10 mouse cellular contexts compared by ENCODE assay signal in the genomic region with DNA sequence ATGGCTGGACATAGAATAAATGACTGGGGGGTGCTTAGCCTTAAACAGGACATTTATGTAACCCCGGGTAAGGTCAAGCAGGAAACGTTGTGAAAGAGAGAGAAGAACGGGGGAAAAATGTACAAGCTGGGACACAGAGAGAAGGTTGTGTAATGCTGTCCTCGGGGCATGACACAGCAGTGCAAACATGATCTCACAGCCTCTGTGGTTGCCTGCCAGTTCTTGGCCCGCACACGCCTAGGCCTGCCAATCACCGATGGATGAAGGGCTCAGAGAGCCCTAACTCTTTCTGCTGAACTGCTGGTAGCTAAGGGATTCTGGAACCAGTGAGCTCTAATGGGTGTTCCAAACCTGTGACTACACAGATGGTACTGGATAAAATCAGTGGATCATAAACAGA.
A peak's percentile ranks its signal among the peaks of the same experiment; 100 is the strongest.
DNase-seq lines count a peak whose midpoint lies in the region; ATAC-seq and TF ChIP-seq lines count a peak whose summit lies in the region.
"Had no signal": no experiment of that assay in that cellular context is flagged by ENCODE, and none has a peak within 500 bp of the region (broad histone marks: within the 10 kb centered on the region; RNA-seq: fewer than 3 reads in every experiment).

No protein-coding gene starts in this region.

- no peaks in the 10 kb centered on the region for H3K4me1 ChIP-seq in embryonic facial prominence, embryonic 15.5 days
- 0 out of 2 replicates have a peak, but pooled peaks cover 7% of the 10 kb centered on the region for H3K4me1 ChIP-seq in liver, embryonic 15.5 days (replicated peaks)
- H3K4me1 ChIP-seq in stomach, postnatal 0 days (replicated peaks; ENCODE audit: control insufficient read depth, insufficient read depth), result no peaks in the 10 kb centered on the region
- H3K4me1 ChIP-seq in hindbrain, embryonic 12.5 days, result no peaks in the 10 kb centered on the region
- H3K4me1 ChIP-seq in midbrain, embryonic 10.5 days, result no peaks in the 10 kb centered on the region
- H3K4me1 ChIP-seq: limb, embryonic 12.5 days had no signal

- no peak overlapping the region for H3K9ac ChIP-seq in embryonic facial prominence, embryonic 15.5 days
- no peak overlapping the region for H3K9ac ChIP-seq in liver, embryonic 15.5 days
- H3K9ac ChIP-seq in stomach, postnatal 0 days (ENCODE audit: low read length), result no peak overlapping the region
- no peak overlapping the region for H3K9ac ChIP-seq in hindbrain, embryonic 12.5 days
- H3K9ac ChIP-seq: limb, embryonic 12.5 days had no signal

- no peaks in the 10 kb centered on the region for H3K9me3 ChIP-seq in embryonic facial prominence, embryonic 15.5 days (replicated peaks)
- no peaks in the 10 kb centered on the region for H3K9me3 ChIP-seq in liver, embryonic 15.5 days (replicated peaks)
- H3K9me3 ChIP-seq in stomach, postnatal 0 days (ENCODE audit: control insufficient read depth, low read length), result no peaks in the 10 kb centered on the region
- H3K9me3 ChIP-seq in hindbrain, embryonic 12.5 days (replicated peaks), result no peaks in the 10 kb centered on the region
- no peaks in the 10 kb centered on the region for H3K9me3 ChIP-seq in midbrain, embryonic 10.5 days (replicated peaks)
- H3K9me3 ChIP-seq: limb, embryonic 12.5 days had no signal

- DNase-seq in layer of hippocampus, adult 2 months (ENCODE audit: low spot score in 2 of 2), result no peak
- no peak for DNase-seq in layer of hippocampus, adult 9-10 months (ENCODE audit: low spot score)
- no peak for DNase-seq in stomach, postnatal 0 days (ENCODE audit: low spot score)
- DNase-seq in midbrain, embryonic 10.5 days (ENCODE audit: low spot score), result no peak
- no peak for DNase-seq in heart, adult 9 months (ENCODE audit: low spot score in 2 of 2)
- DNase-seq: retina, postnatal 1 day had no signal

- peak; percentile 54; the same call in 1 of the 2 replicates for ATAC-seq in embryonic facial prominence, embryonic 15.5 days (ENCODE audit: insufficient number of reproducible peaks, low FRiP score, low TSS enrichment, low read depth)
- peak; percentile 98 for ATAC-seq in liver, embryonic 15.5 days (ENCODE audit: insufficient read depth)
- peak; percentile 83 for ATAC-seq in stomach, postnatal 0 days (ENCODE audit: low FRiP score, low TSS enrichment)
- no peak for ATAC-seq in hindbrain, embryonic 12.5 days (ENCODE audit: low FRiP score)

- no peak overlapping the region for H3K4me2 ChIP-seq in embryonic facial prominence, embryonic 15.5 days (replicated peaks)
- H3K4me2 ChIP-seq in liver, embryonic 15.5 days, result no peak overlapping the region
- no peak overlapping the region for H3K4me2 ChIP-seq in stomach, postnatal 0 days (replicated peaks; ENCODE audit: low read depth)
- H3K4me2 ChIP-seq in hindbrain, embryonic 12.5 days (replicated peaks), result no peak overlapping the region
- H3K4me2 ChIP-seq: limb, embryonic 12.5 days had no signal

- 49% methylated on average over 7 of the region's 7 CpGs for WGBS in embryonic facial prominence, embryonic 15.5 days
- WGBS in liver, embryonic 15.5 days (ENCODE audit: insufficient replicate concordance), result 27% methylated on average over 7 of the region's 7 CpGs
- 52% methylated on average over 7 of the region's 7 CpGs for WGBS in stomach, postnatal 0 days
- WGBS in hindbrain, embryonic 12.5 days, result 86% methylated on average over 7 of the region's 7 CpGs
- 88% methylated on average over 7 of the region's 7 CpGs for WGBS in midbrain, embryonic 10.5 days

- TF ChIP-seq CTCF in layer of hippocampus, adult 2 months (conservative IDR thresholded peaks at IDR 0.05), result no peak
- TF ChIP-seq CTCF in stomach, postnatal 0 days (IDR thresholded peaks at IDR 0.05; ENCODE audit: low read depth), result no peak

- no peak for TF ChIP-seq EP300 in stomach, postnatal 0 days (optimal IDR thresholded peaks at IDR 0.05)

- H3K4me3 ChIP-seq in layer of hippocampus, adult 2 months, result no peak overlapping the region
- H3K4me3 ChIP-seq in embryonic facial prominence, embryonic 15.5 days (replicated peaks), result no peak overlapping the region
- H3K4me3 ChIP-seq in liver, embryonic 15.5 days (replicated peaks), result no peak overlapping the region
- no peak overlapping the region for H3K4me3 ChIP-seq in stomach, postnatal 0 days (ENCODE audit: low read depth, low read length)
- no peak overlapping the region for H3K4me3 ChIP-seq in hindbrain, embryonic 12.5 days
- no peak overlapping the region for H3K4me3 ChIP-seq in midbrain, embryonic 10.5 days
- H3K4me3 ChIP-seq: limb, embryonic 12.5 days had no signal

- no peaks in the 10 kb centered on the region for H3K36me3 ChIP-seq in embryonic facial prominence, embryonic 15.5 days
- no peaks in the 10 kb centered on the region for H3K36me3 ChIP-seq in liver, embryonic 15.5 days (replicated peaks)
- H3K36me3 ChIP-seq in stomach, postnatal 0 days (ENCODE audit: control insufficient read depth, insufficient read depth, low read length), result no peaks in the 10 kb centered on the region
- no peaks in the 10 kb centered on the region for H3K36me3 ChIP-seq in hindbrain, embryonic 12.5 days
- no peaks in the 10 kb centered on the region for H3K36me3 ChIP-seq in midbrain, embryonic 10.5 days
- H3K36me3 ChIP-seq: limb, embryonic 12.5 days had no signal

- H3K27me3 ChIP-seq in embryonic facial prominence, embryonic 15.5 days, result no peaks in the 10 kb centered on the region
- no peaks in the 10 kb centered on the region for H3K27me3 ChIP-seq in liver, embryonic 15.5 days
- H3K27me3 ChIP-seq in stomach, postnatal 0 days (ENCODE audit: control insufficient read depth, insufficient read depth, low read length), result no peaks in the 10 kb centered on the region
- no peaks in the 10 kb centered on the region for H3K27me3 ChIP-seq in hindbrain, embryonic 12.5 days
- H3K27me3 ChIP-seq in midbrain, embryonic 10.5 days (ENCODE audit: low read depth, poor library complexity, severe bottlenecking), result no peaks in the 10 kb centered on the region
- H3K27me3 ChIP-seq: limb, embryonic 12.5 days had no signal

- H3K27ac ChIP-seq in layer of hippocampus, adult 2 months, result 0 out of 2 replicates have a peak overlapping the region, but pooled peaks have one; percentile 32
- no peak overlapping the region for H3K27ac ChIP-seq in embryonic facial prominence, embryonic 15.5 days (replicated peaks)
- H3K27ac ChIP-seq in liver, embryonic 15.5 days (replicated peaks), result no peak overlapping the region
- no peak overlapping the region for H3K27ac ChIP-seq in stomach, postnatal 0 days (replicated peaks)
- H3K27ac ChIP-seq in hindbrain, embryonic 12.5 days, result no peak overlapping the region
- H3K27ac ChIP-seq in midbrain, embryonic 10.5 days (replicated peaks), result no peak overlapping the region
- H3K27ac ChIP-seq: limb, embryonic 12.5 days had no signal
